Mouse (Mus musculus): Measurements from ENCODE around the gene 1810043G02Rik. TPM values are rescaled to one million over a fixed set of nuclear protein-coding genes. Genes with fewer than 3 reads are reported as not detected.

The 1810043G02Rik gene
- total RNA-seq, 1 experiment: 8.4 TPM

GRCm38 (mm10) chr10:78028129-78028528 is 49.8 kb downstream of the 1810043G02Rik start:
- TF ChIP-seq ZC3H11A (IDR thresholded peaks at IDR 0.05; ENCODE audit: borderline replicate concordance, low read depth, low read length): peak; percentile 88; the same call in 1 of the 2 replicates
- TF ChIP-seq HCFC1 (IDR thresholded peaks at IDR 0.05; ENCODE audit: borderline replicate concordance, insufficient read depth, low read length): no peak
- TF ChIP-seq ZNF384 (IDR thresholded peaks at IDR 0.05; ENCODE audit: low read depth, low read length): no peak
- no peak for TF ChIP-seq MAFK (IDR thresholded peaks at IDR 0.05; ENCODE audit: insufficient read depth, low read depth, low read length)
- no peak for TF ChIP-seq CHD2 (IDR thresholded peaks at IDR 0.05; ENCODE audit: low read depth, low read length)
- no peak overlapping the region for H3K4me3 ChIP-seq (ENCODE audit: insufficient read depth in 1 of 2, low read depth in 1 of 2, low read length in 2 of 2, poor library complexity in 1 of 2, severe bottlenecking in 1 of 2)
- no peaks in the 10 kb centered on the region for H3K4me1 ChIP-seq (ENCODE audit: control insufficient read depth in 2 of 2, insufficient read depth in 2 of 2, low read length in 2 of 2, poor library complexity in 1 of 2)
- H3K9me3 ChIP-seq (ENCODE audit: control insufficient read depth, insufficient read depth, low read depth, low read length): 0 out of 2 replicates have a peak, but pooled peaks cover 5% of the 10 kb centered on the region
- no peak overlapping the region for H3K9ac ChIP-seq (ENCODE audit: insufficient read depth, low read depth, low read length, poor library complexity, severe bottlenecking)
- no peak overlapping the region for H3K27ac ChIP-seq (ENCODE audit: insufficient read depth, low read depth, low read length, poor library complexity, severe bottlenecking)
- DNase-seq (ENCODE audit: low read depth, low spot score): peak; percentile 71
- in situ Hi-C loops (cut with MboI; ENCODE audit: low sequenced_read_pairs in 2 of 2, unreplicated experiment in 2 of 2): loop anchor here (5.0 to 10.0 kb wide), 2 partner anchors 134 to 137 kb away; partner anchors contain the start of gene D10Jhu81e (in 1 of the 2)
- peaks cover 28% of the 10 kb centered on the region for H3K36me3 ChIP-seq (ENCODE audit: control insufficient read depth, insufficient read depth, low read length, poor library complexity, severe bottlenecking)

GRCm38 (mm10) chr10:78029080-78029479 is 50.8 kb downstream of the 1810043G02Rik start:
- Histone ChIP-seq H3K27ac (ENCODE audit: insufficient read depth, low read depth, low read length, poor library complexity, severe bottlenecking) (no peak overlapping the region), H3K4me3 (ENCODE audit: insufficient read depth in 1 of 2, low read depth in 1 of 2, low read length in 2 of 2, poor library complexity in 1 of 2, severe bottlenecking in 1 of 2) (no peak overlapping the region), H3K36me3 (ENCODE audit: control insufficient read depth, insufficient read depth, low read length, poor library complexity, severe bottlenecking) (peaks cover 28% of the 10 kb centered on the region), H3K4me1 (ENCODE audit: control insufficient read depth in 2 of 2, insufficient read depth in 2 of 2, low read length in 2 of 2, poor library complexity in 1 of 2) (no peaks in the 10 kb centered on the region), H3K9ac (ENCODE audit: insufficient read depth, low read depth, low read length, poor library complexity, severe bottlenecking) (no peak overlapping the region), H3K9me3 (ENCODE audit: control insufficient read depth, insufficient read depth, low read depth, low read length) (0 out of 2 replicates have a peak, but pooled peaks cover 5% of the 10 kb centered on the region)
- no peak for DNase-seq (ENCODE audit: low read depth, low spot score)
- TF ChIP-seq MAFK (IDR thresholded peaks at IDR 0.05; ENCODE audit: insufficient read depth, low read depth, low read length) (no peak), CHD2 (IDR thresholded peaks at IDR 0.05; ENCODE audit: low read depth, low read length) (no peak), ZNF384 (IDR thresholded peaks at IDR 0.05; ENCODE audit: low read depth, low read length) (no peak), ZC3H11A (IDR thresholded peaks at IDR 0.05; ENCODE audit: borderline replicate concordance, low read depth, low read length) (no peak), HCFC1 (IDR thresholded peaks at IDR 0.05; ENCODE audit: borderline replicate concordance, insufficient read depth, low read length) (no peak)
- in situ Hi-C loops (cut with MboI; ENCODE audit: low sequenced_read_pairs in 2 of 2, unreplicated experiment in 2 of 2): loop anchor here (5.0 to 10.0 kb wide), 2 partner anchors 133 to 136 kb away; partner anchors contain the start of gene D10Jhu81e (in 1 of the 2)

GRCm38 (mm10) chr10:78031987-78032386 is 53.7 kb downstream of the 1810043G02Rik start:
- no peaks in the 10 kb centered on the region for H3K9me3 ChIP-seq (ENCODE audit: control insufficient read depth, insufficient read depth, low read depth, low read length)
- in situ Hi-C loops (cut with MboI; ENCODE audit: low sequenced_read_pairs in 2 of 2, unreplicated experiment in 2 of 2): no loop called here
- peaks cover 36% of the 10 kb centered on the region; the same call in 1 of the 2 replicates for H3K36me3 ChIP-seq (ENCODE audit: control insufficient read depth, insufficient read depth, low read length, poor library complexity, severe bottlenecking)
- H3K4me3 ChIP-seq (ENCODE audit: insufficient read depth in 1 of 2, low read depth in 1 of 2, low read length in 2 of 2, poor library complexity in 1 of 2, severe bottlenecking in 1 of 2): no peak overlapping the region
- H3K4me1 ChIP-seq (ENCODE audit: control insufficient read depth in 2 of 2, insufficient read depth in 2 of 2, low read length in 2 of 2, poor library complexity in 1 of 2): peaks cover 0 to 11% of the 10 kb centered on the region in 2 experiments; a peak in 1 of 4 replicates
- TF ChIP-seq ZNF384 (IDR thresholded peaks at IDR 0.05; ENCODE audit: low read depth, low read length) (no peak), ZC3H11A (IDR thresholded peaks at IDR 0.05; ENCODE audit: borderline replicate concordance, low read depth, low read length) (no peak), CHD2 (IDR thresholded peaks at IDR 0.05; ENCODE audit: low read depth, low read length) (no peak), MAFK (IDR thresholded peaks at IDR 0.05; ENCODE audit: insufficient read depth, low read depth, low read length) (no peak), HCFC1 (IDR thresholded peaks at IDR 0.05; ENCODE audit: borderline replicate concordance, insufficient read depth, low read length) (no peak)
- DNase-seq (ENCODE audit: low read depth, low spot score): no peak
- no peak overlapping the region for H3K9ac ChIP-seq (ENCODE audit: insufficient read depth, low read depth, low read length, poor library complexity, severe bottlenecking)
- H3K27ac ChIP-seq (ENCODE audit: insufficient read depth, low read depth, low read length, poor library complexity, severe bottlenecking): no peak overlapping the region

Other genes starting within 250 kb of the 1810043G02Rik start
- gene Gm18596, start 235.9 kb upstream of the 1810043G02Rik start, total RNA-seq (2012; rRNA removed): not detected in 2 replicates
- gene Gm9736, start 227.2 kb upstream of the 1810043G02Rik start, total RNA-seq (2012; rRNA removed): not detected in 2 replicates
- gene Gm3233, start 218.8 kb upstream of the 1810043G02Rik start, total RNA-seq (2012; rRNA removed): not detected in 2 replicates
- gene Gm3238, start 207.2 kb upstream of the 1810043G02Rik start, total RNA-seq (2012; rRNA removed): not detected in 2 replicates
- gene Gm7138, start 201.6 kb upstream of the 1810043G02Rik start, total RNA-seq (2012; rRNA removed): not detected in 2 replicates
- not detected in 2 replicates for gene Gm3250, start 196.0 kb upstream of the 1810043G02Rik start, total RNA-seq (2012; rRNA removed)
- gene Gm7137, start 190.3 kb upstream of the 1810043G02Rik start, total RNA-seq (2012; rRNA removed): not detected in 2 replicates
- not detected in 2 replicates for gene Gm9639, start 183.4 kb upstream of the 1810043G02Rik start, total RNA-seq (2012; rRNA removed)
- not detected in 2 replicates for gene Gm19668, start 179.4 kb upstream of the 1810043G02Rik start, total RNA-seq (2012; rRNA removed)
- gene Gm9507, start 166.7 kb upstream of the 1810043G02Rik start, total RNA-seq (2012; rRNA removed): not detected in 2 replicates
- gene Gm2696, start 163.8 kb upstream of the 1810043G02Rik start, total RNA-seq (2012; rRNA removed): not detected in 2 replicates
- gene Krtap10-4, start 151.4 kb upstream of the 1810043G02Rik start, total RNA-seq (2012; rRNA removed): not detected in 2 replicates
- not detected in 2 replicates for gene Krtap10-10, start 142.6 kb upstream of the 1810043G02Rik start, total RNA-seq (2012; rRNA removed)
- not detected in 2 replicates for gene Gm36176, start 131.7 kb upstream of the 1810043G02Rik start, total RNA-seq (2012; rRNA removed)
- not detected in 2 replicates for gene Gm10318, start 125.7 kb upstream of the 1810043G02Rik start, total RNA-seq (2012; rRNA removed)
- not detected in 2 replicates for gene Gm3285, start 116.5 kb upstream of the 1810043G02Rik start, total RNA-seq (2012; rRNA removed)
- gene Lrrc3, start 76.0 kb upstream of the 1810043G02Rik start, total RNA-seq (2012; rRNA removed): 2.5 and 4.1 TPM in 2 replicates
- gene Trpm2, start 8.0 kb upstream of the 1810043G02Rik start, total RNA-seq (2012; rRNA removed): 0.54 and 0.63 TPM in 2 replicates
- gene Pfkl, start 31.6 kb downstream of the 1810043G02Rik start, total RNA-seq (2012; rRNA removed): 138 and 230 TPM in 2 replicates
- gene Dnmt3l, start 63.4 kb downstream of the 1810043G02Rik start, total RNA-seq (2012; rRNA removed): 328 and 388 TPM in 2 replicates
- 68.3 and 88.3 TPM in 2 replicates for gene Aire, start 65.1 kb downstream of the 1810043G02Rik start, total RNA-seq (2012; rRNA removed)
- 30.5 and 31.7 TPM in 2 replicates for gene Icosl, start 90.8 kb downstream of the 1810043G02Rik start, total RNA-seq (2012; rRNA removed)
- 31.6 and 40.2 TPM in 2 replicates for gene D10Jhu81e, start 191.3 kb downstream of the 1810043G02Rik start, total RNA-seq (2012; rRNA removed)
- gene Pwp2, start 206.6 kb downstream of the 1810043G02Rik start, total RNA-seq (2012; rRNA removed): 60.9 and 67.4 TPM in 2 replicates